Mouse (Mus musculus) heart, postnatal 0 days (tissue): Measurements from ENCODE around the gene Syngr2.

Experiments used
- CTCF ChIP-seq: IDR thresholded peaks from 2 replicates; pipeline ENCODE4 v1.5.1; 2016; ENCODE audit warnings: antibody characterized with exemption, control low read depth, low read depth
- EP300 ChIP-seq: IDR thresholded peaks from 2 replicates; pipeline ENCODE4 v1.6.1; 2016; ENCODE audit warnings: antibody characterized with exemption, low read depth

DNA sequence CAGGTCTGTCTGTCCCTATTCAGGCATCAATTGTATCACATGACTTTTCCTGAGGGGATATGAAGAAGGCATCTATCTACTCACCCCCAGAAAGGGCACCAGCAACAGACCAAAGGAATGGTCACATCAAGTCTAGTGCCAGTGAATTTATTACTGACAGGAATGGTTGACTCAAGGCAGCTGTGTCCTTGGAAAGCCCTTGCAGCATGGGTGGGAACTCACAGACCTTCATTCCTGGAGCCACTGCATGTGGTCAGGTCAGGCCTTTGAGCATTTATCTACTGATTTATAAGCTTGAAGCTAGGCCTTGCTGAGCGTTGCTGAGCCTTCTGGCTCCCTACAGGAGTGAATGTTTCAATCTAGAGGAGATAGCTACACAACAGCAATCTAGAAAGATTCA is 31.4 kb downstream of the Syngr2 start:
- TF ChIP-seq CTCF (no peak), EP300 (no peak)
